Mouse (Mus musculus): ENCODE measurements around the gene Zfp526. TPM values are rescaled to one million over a fixed set of nuclear protein-coding genes. Genes with fewer than 3 reads are reported as not detected.

Zfp526 gene
- 1 to 10 TPM; 6.3 to 7.4 TPM for total RNA-seq (2021)
- long read RNA-seq, experiment 1, result 0 reads
- long read RNA-seq, experiment 2, result 0 reads

GRCm38 (mm10) chr7:25221102-25221883 lies at the start of gene Zfp526:
TSS of gene Zfp526 (plus strand) at chr7:25221425.
- peak; percentile 98 to 99 for DNase-seq

DNA sequence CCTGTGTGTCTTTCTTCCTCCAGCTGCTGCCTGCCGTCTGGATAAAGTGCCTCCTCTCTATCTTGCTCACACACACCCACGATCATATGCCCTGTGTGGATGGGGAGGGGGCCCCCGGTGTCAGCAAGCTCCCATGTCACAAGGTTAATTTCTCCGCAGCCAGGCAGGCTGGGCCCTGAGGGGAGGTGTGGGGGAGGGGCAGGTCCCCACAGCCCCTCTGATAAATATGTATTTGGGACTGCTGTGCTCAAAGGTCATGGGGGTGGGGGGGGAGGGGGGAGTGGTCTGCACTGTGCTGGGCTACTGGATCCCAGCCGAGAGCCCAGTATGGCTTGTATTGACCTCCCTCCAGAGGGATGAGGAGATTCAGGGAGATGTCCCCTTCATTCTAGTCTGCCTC lies 48.6 kb upstream of the Zfp526 start:
- DNase-seq, result no peak

GRCm38 (mm10) chr7:25174343-25174742 lies 46.9 kb upstream of the Zfp526 start:
- DNase-seq, result no peak

GRCm38 (mm10) chr7:25178317-25178716 lies 42.9 kb upstream of the Zfp526 start:
- DNase-seq, result no peak

GRCm38 (mm10) chr7:25178787-25179605 lies 42.2 kb upstream of the Zfp526 start:
- DNase-seq, result peak in 1 of 2 experiments; percentile 23

- DNase-seq, result peak; percentile 71 to 77
Measured at GRCm38 (mm10) chr7:25179606-25180161, 41.5 kb upstream of the Zfp526 start, which contains the start of gene Pou2f2. TSS of gene Pou2f2 (minus strand) at chr7:25179726.

DNA sequence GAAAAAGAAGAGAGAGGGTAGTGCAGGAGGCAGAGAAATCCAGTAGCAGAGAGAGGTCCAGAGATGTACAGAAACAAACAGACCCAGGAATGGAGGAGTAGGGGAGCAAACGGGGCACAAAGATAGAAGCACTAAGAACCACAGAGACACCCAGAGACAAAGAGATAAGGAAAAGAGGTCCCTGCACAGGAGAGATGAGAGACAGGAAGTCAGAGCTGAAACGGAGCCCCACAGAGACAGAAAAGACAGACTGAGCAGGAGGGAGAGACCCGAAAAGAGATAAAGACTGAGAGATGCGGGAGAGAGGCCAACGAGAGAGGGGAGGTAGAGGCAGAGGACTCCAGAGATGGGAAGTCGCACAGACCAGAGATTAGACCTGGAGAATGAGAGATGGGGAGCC lies 40.7 kb upstream of the Zfp526 start:
- no peak for DNase-seq

GRCm38 (mm10) chr7:25181331-25181790 lies 39.9 kb upstream of the Zfp526 start:
- DNase-seq, result peak; percentile 42 to 47

- DNase-seq, result no peak
Measured at GRCm38 (mm10) chr7:25181814-25182213, 39.4 kb upstream of the Zfp526 start.

DNA sequence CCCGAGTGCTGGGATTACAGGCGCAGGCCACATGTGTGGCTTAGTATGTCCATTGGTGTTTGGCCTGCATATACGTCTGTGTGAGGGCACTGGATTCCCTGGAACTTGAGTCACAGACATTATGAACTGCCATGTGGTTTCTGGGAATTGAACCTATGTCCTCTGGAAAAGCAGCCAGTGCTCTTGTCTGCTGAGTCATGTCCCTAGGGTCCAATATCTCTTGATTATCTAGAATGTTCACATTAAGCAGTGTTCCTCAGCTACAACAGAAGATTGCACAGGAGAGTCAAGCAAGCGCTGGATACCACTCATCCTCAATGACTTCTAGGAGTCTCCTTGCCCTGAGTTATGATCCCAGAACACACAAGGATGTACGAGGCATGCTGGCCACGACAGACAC lies 37.1 kb upstream of the Zfp526 start:
- no peak for DNase-seq

- peak; percentile 83 to 93 for DNase-seq
Measured at GRCm38 (mm10) chr7:25187662-25188650, 33.3 kb upstream of the Zfp526 start.

DNA sequence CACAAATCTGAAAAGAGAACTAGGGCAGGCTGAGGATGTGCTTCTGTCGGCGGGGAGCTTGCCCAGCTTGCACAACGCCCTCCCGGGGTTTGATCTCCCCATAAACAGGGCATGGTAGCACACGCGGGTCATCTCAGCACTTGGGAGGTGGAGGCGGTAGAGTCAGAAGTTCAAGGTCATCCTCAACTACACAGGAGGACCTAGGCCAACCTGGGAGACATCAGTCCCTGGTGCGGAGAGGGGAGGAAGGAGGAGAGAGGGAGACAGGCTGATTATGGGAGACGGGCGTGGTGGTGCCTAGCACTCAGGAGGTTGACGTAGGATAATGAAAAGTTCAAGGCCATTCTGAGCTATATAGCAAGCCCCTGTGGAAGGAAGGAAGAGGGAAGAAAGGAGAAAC lies 30.4 kb upstream of the Zfp526 start:
- no peak for DNase-seq

DNA sequence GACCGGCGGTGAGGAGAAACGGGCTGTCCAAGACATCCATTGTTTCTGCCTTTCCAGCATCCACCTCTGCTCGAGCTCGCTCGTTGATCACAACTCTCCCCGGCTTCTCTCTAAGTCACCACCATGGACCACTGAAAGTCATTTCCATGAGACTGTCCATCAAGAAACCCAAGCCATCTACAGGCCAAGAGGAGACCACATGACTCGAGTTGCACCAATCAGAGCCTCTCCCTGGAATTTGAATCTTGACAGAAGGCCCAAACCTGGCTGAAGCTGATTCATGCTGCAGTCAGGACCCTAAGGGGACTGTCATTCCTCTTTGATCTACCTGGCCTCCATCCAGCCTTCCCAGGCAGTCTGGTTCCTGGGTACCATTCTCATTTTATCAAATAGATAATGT lies 29.1 kb upstream of the Zfp526 start:
- DNase-seq, result no peak

DNA sequence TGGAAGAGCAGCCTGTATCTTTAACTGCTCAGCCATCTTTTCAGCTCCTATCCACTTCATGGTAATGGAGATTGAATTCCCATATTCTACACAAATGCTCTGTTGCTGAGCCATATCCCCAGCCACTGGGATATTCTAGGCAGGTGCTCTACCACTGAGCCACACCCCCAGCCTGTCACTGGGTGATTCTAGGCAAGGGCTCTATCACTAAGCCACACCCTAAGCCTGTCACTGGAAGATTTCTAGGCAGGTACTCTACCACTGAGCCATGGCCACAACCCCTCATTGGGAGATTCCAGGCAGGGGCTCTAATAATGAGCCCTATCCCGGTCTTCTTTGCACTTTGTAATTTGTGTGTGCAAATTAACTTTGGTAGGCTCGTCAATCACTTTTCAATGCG lies 26.1 kb upstream of the Zfp526 start:
- no peak for DNase-seq

GRCm38 (mm10) chr7:25196107-25196506 lies 25.1 kb upstream of the Zfp526 start:
- DNase-seq, result no peak

DNA sequence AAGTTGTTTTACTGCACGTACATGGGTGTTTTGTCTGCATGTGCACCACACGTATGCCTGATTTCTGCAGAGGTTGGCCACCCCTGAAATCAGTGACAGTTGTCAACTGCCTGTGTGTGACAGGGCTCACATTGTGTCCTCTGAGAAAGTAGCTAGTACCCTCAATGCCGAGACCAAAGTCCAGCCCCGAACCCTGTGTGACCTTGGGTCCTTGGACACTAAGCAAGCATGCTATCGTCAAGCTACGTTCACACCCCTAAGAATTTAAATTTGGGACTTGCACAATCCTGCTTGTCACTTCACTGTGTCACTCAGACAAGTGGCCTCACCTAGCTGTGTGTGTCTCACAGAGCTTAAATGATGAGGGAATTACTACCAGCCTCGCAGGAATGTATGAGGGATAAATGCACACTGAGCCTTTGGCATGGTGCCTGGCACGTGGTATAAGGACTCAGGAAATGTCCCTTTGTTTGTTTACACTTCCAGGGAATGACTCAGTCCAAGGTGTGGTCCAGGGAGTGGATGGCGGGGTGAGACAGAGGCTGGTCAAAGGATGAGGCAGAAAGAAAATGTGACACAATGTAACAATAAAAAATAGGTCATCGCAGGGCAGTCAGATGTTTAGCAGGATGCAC lies 23.7 kb upstream of the Zfp526 start:
- no peak for DNase-seq

DNA sequence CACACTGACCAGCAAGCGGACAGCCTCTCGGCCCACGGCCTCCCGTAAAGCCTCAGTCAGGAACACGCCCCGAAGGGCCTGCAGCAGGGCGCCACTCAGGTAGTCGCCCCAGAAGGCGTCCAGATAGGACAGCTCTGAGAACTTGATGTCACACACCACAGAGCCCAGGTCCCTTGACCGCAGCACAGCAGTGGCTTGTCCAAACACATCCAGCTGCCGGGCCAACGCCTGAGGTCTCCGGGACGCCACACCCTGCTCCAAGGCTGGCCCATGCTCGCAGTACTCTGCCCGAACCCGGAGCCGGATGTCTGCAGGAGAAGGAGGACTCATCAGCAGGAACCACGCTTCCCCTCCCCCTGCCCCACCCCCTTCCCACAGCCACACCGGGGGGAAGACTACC lies 17.6 kb upstream of the Zfp526 start:
- no peak for DNase-seq

- DNase-seq, result peak in 1 of 2 experiments; percentile 31
Measured at GRCm38 (mm10) chr7:25205355-25206093, 15.7 kb upstream of the Zfp526 start.

GRCm38 (mm10) chr7:25206094-25206830 lies 15.0 kb upstream of the Zfp526 start:
- peak; percentile 35 to 40 for DNase-seq

Data from heart, adult 18-20 months (tissue).